Mouse (Mus musculus): ENCODE measurements around the gene Prss8. TPM values are rescaled to one million over a fixed set of nuclear protein-coding genes. Genes with fewer than 3 reads are reported as not detected.

Gene Prss8
- total RNA-seq, 2 experiments from 2014 or later, result 0.24 TPM; not detected in 1

Other genes with a start within 250 kb of the Prss8 start
- gene Bcl7c, start 221.2 kb downstream of the Prss8 start, total RNA-seq (2021), result 10 to 100 TPM; 33.5 to 47.3 TPM
- 1 to 10 TPM; 5.0 to 6.0 TPM for gene Ctf1, start 217.4 kb downstream of the Prss8 start, total RNA-seq (2021)
- gene Ctf2, start 197.9 kb downstream of the Prss8 start, total RNA-seq (2021), result not detected
- 1 to 10 TPM; 4.8 to 5.7 TPM for gene Fbxl19, start 185.6 kb downstream of the Prss8 start, total RNA-seq (2021)
- gene Orai3, start 160.3 kb downstream of the Prss8 start, total RNA-seq (2021), result 10 to 100 TPM; 16.6 to 17.3 TPM
- gene Setd1a, start 153.4 kb downstream of the Prss8 start, total RNA-seq (2021), result 10 to 100 TPM; 21.0 to 22.3 TPM
- 1 to 10 TPM; 2.7 to 3.0 TPM for gene Gm49388, start 144.5 kb downstream of the Prss8 start, total RNA-seq (2021)
- 10 to 100 TPM; 14.9 to 18.4 TPM for gene Hsd3b7, start 129.5 kb downstream of the Prss8 start, total RNA-seq (2021)
- 10 to 100 TPM; 66.7 to 68.1 TPM for gene Stx4a, start 105.8 kb downstream of the Prss8 start, total RNA-seq (2021)
- gene Stx1b, start 105.6 kb downstream of the Prss8 start, total RNA-seq (2021), result under 1 TPM; 0.65 to 0.83 TPM
- gene Zfp646, start 53.9 kb downstream of the Prss8 start, total RNA-seq (2021), result 10 to 100 TPM; 21.0 to 21.9 TPM
- 1 to 10 TPM; 3.8 to 5.5 TPM for gene Zfp668, start 53.3 kb downstream of the Prss8 start, total RNA-seq (2021)
- gene Prss53, start 39.1 kb downstream of the Prss8 start, total RNA-seq (2021), result under 1 TPM; 0.59 to 0.88 TPM
- gene Gm21974, start 34.6 kb downstream of the Prss8 start, total RNA-seq (2021), result not detected
- gene Vkorc1, start 34.5 kb downstream of the Prss8 start, total RNA-seq (2021), result 10 to 100 TPM; 25.6 to 28.1 TPM
- 10 to 100 TPM; 85.7 to 86.8 TPM for gene Bckdk, start 26.0 kb downstream of the Prss8 start, total RNA-seq (2021)
- gene Kat8, start 17.6 kb downstream of the Prss8 start, total RNA-seq (2021), result 10 to 100 TPM; 13.5 TPM
- 1 to 10 TPM; 6.4 to 6.7 TPM for gene Prss36, start 16.6 kb upstream of the Prss8 start, total RNA-seq (2021)
- 100 to 1,000 TPM; 169 to 184 TPM for gene Fus, start 37.4 kb upstream of the Prss8 start, total RNA-seq (2021)
- 10 to 100 TPM in 1 of 2 experiments, 1 to 10 TPM in 1; 5.6 to 13.6 TPM for gene Pycard, start 63.8 kb upstream of the Prss8 start, total RNA-seq (2021)
- gene Trim72, start 73.8 kb upstream of the Prss8 start, total RNA-seq (2021), result 100 to 1,000 TPM; 209 to 217 TPM
- 1 to 10 TPM; 4.5 to 5.7 TPM for gene Itgam, start 132.5 kb upstream of the Prss8 start, total RNA-seq (2021)
- gene Gm49368, start 132.6 kb upstream of the Prss8 start, total RNA-seq (2021), result not detected
- gene Itgax, start 199.4 kb upstream of the Prss8 start, total RNA-seq (2021), result under 1 TPM; 0.19 to 0.59 TPM
- gene Itgad, start 224.3 kb upstream of the Prss8 start, total RNA-seq (2021), result under 1 TPM in 1 of 2 experiments, not detected in 1; 0.17 TPM

All from heart, postnatal 14 days (tissue).